Mouse (Mus musculus) kidney, embryonic 14.5 days (tissue): ENCODE measurements around the gene Brpf3. TPM values are rescaled to one million over a fixed set of nuclear protein-coding genes. Genes with fewer than 3 reads are reported as not detected.

ENCODE experiments used
- ATAC-seq: fragments of 200-750 bp; cut with Nextera tagmentation; 2 replicates; pipeline ENCODE4 v1.8.0; 2017; ENCODE audit warnings: moderate number of reproducible peaks, mild to moderate bottlenecking, moderate TSS enrichment, moderate library complexity; ENCODE audit not compliant: low FRiP score, low TSS enrichment
- H3K27ac ChIP-seq: fragments of 300-500 bp; sonication (generic); 2 replicates; pipeline ENCODE4 v1.5.1; 2014; ENCODE audit warnings: low read depth, mild to moderate bottlenecking, low read length, moderate library complexity, mixed read lengths
- H3K27me3 ChIP-seq: fragments of 300-500 bp; sonication (generic); 2 replicates; pipeline ENCODE4 v1.6.1; 2014; ENCODE audit warnings: mild to moderate bottlenecking, low read length; ENCODE audit not compliant: control insufficient read depth, insufficient read depth
- H3K36me3 ChIP-seq: fragments of 300-500 bp; sonication (generic); 2 replicates; pipeline ENCODE4 v1.6.1; 2014; ENCODE audit warnings: low read length, mixed read lengths; ENCODE audit not compliant: control insufficient read depth, insufficient read depth
- H3K4me1 ChIP-seq: fragments of 300-500 bp; sonication (generic); 2 replicates; pipeline ENCODE4 v1.6.1; 2014; ENCODE audit warnings: low read length, mixed read lengths; ENCODE audit not compliant: control insufficient read depth, insufficient read depth
- H3K4me2 ChIP-seq: fragments of 300-500 bp; sonication (generic); replicated peaks from 2 replicates; pipeline ENCODE4 v1.6.1; 2014; ENCODE audit warnings: low read depth, mild to moderate bottlenecking, low read length
- H3K4me3 ChIP-seq: fragments of 300-500 bp; sonication (generic); 2 replicates; pipeline ENCODE4 v1.5.1; 2014; ENCODE audit warnings: mild to moderate bottlenecking, low read length
- H3K9ac ChIP-seq: fragments of 300-500 bp; sonication (generic); 2 replicates; pipeline ENCODE4 v1.6.1; 2014; ENCODE audit warnings: low read depth, mild to moderate bottlenecking, low read length, moderate library complexity
- H3K9me3 ChIP-seq: fragments of 300-500 bp; sonication (generic); 2 replicates; pipeline ENCODE4 v1.6.1; 2016; ENCODE audit warnings: low read length; ENCODE audit not compliant: control insufficient read depth
- WGBS: fragments of 180-500 bp; shearing (Covaris S2); extraction: QIAGEN DNeasy Blood & Tissue Kit; methylation state at CpG from one replicate; pipeline ENCODE4 v1.1.7; 2014; 5-methylcytosine and 5-hydroxymethylcytosine counted together
- polyA plus RNA-seq: library from polyadenylated mRNA; unstranded; fragments of >200 nt; fragmentation: Nextera tagmentation; extraction: Ambion mirVana; gene quantifications from 2 replicates; pipeline ENCODE4 v1.2.1, GENCODE M21; 2014

Brpf3 gene
- 10.2 and 16.2 TPM in 2 replicates for polyA plus RNA-seq

DNA sequence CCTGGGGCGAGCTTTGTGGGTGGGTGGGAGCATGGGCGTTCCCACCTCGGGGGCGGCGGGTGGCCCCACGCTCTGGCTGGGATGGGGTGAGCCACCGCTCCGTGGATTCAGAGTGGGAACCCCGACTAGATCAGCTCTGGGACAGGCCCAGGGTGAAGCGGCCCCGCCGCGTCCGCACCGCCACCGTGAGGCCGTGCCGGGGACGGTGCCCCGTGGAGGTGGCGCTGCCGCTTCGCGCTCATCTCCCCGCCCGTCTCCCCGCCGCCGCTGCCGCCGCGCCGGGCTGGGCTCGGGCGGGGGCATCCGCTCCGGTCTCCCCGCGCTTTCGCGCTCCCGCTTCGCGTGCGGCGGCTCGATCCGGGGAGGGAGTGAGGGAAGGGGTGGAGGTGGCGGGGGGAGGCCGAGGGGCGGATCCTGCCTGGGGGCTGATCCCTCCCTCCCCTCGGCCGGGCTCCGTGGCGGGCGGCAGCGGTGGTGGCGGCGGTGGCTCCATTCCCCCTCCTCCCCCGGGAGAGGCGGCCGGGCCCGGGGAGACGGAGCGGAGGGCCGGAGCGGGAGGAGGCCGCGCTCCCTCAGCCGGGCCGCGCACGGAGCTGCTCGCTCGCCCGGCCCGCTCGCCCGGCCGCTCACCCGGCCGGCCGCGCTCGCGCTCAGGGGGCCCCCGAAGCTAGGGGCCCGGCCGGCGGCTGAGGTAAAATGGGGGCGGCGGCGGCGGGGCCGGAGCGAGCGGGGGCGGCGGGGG lies at the start of gene Brpf3:
TSS of gene Brpf3 (plus strand) at position 420 of the 742 bp plus-strand sequence.
- H3K27ac ChIP-seq, result peak within 1 kb of the TSS; percentile 96
- peak within 1 kb of the TSS; percentile 100 for H3K9ac ChIP-seq
- 0% methylated on average over 42 of the region's 99 CpGs for WGBS

DNA sequence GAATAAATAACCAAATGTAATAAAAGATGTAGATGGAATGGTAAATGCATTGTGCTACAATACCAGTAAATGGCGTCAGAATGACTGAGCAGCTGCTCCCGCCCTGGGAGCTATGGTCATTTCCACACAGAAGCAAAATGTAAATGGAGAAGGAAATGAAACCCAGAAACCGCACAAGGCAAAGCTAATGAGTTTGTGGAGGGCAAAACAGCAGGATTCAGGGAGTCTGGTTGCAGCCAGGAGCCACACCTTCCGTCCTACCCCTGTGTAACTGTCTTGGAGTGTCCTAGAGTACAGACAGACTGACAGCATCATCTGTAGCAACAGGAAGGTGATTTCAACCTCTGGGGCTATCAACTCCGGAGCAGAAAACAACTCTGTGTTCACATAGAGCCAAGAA lies 44.4 kb upstream of the Brpf3 start:
- no peaks in the 10 kb centered on the region for H3K27me3 ChIP-seq
- H3K4me1 ChIP-seq, result no peaks in the 10 kb centered on the region
- H3K27ac ChIP-seq, result no peak overlapping the region
- H3K4me3 ChIP-seq, result no peak overlapping the region
- no peak overlapping the region for H3K4me2 ChIP-seq
- no peaks in the 10 kb centered on the region for H3K9me3 ChIP-seq
- WGBS, result 54% methylated on average over 5 of the region's 5 CpGs
- no peak overlapping the region for H3K9ac ChIP-seq
- no peaks in the 10 kb centered on the region for H3K36me3 ChIP-seq
- ATAC-seq, result no peak

More for the DNA sequence above, at the start of gene Brpf3:
- peak within 1 kb of the TSS; percentile 99 for H3K4me2 ChIP-seq
- ATAC-seq, result peak; percentile 82
- peaks cover 2% of the 10 kb centered on the region for H3K36me3 ChIP-seq
- peaks cover 13% of the 10 kb centered on the region; the same call in 1 of the 2 replicates for H3K4me1 ChIP-seq
- no peaks in the 10 kb centered on the region for H3K9me3 ChIP-seq
- H3K4me3 ChIP-seq, result peak within 1 kb of the TSS; percentile 84
- H3K27me3 ChIP-seq, result no peaks in the 10 kb centered on the region

DNA sequence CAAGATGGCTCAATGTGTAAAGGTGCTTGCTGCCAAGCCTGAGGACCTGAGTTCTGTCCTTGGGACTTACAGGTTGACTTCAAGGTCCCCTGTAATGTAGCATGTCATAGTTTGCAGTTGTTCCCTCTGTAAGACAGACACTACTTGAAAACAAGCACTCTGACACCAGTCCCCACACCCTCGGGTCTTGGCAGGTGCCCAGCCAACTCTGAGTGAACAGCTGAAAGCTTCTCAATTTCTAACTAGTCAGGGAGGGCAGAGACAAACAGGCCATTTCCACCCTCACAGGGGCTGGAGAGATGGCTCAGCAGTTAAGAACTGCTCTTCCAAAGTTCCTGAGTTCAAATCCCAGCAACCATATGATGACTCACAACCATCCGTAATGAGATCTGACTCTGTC lies 43.4 kb upstream of the Brpf3 start:
- H3K27me3 ChIP-seq, result no peaks in the 10 kb centered on the region
- 75% methylated on average over 2 of the region's 2 CpGs for WGBS
- H3K4me2 ChIP-seq, result no peak overlapping the region
- H3K9me3 ChIP-seq, result no peaks in the 10 kb centered on the region
- no peaks in the 10 kb centered on the region for H3K36me3 ChIP-seq
- ATAC-seq, result no peak
- no peak overlapping the region for H3K27ac ChIP-seq
- H3K4me3 ChIP-seq, result no peak overlapping the region
- no peak overlapping the region for H3K9ac ChIP-seq
- H3K4me1 ChIP-seq, result no peaks in the 10 kb centered on the region

DNA sequence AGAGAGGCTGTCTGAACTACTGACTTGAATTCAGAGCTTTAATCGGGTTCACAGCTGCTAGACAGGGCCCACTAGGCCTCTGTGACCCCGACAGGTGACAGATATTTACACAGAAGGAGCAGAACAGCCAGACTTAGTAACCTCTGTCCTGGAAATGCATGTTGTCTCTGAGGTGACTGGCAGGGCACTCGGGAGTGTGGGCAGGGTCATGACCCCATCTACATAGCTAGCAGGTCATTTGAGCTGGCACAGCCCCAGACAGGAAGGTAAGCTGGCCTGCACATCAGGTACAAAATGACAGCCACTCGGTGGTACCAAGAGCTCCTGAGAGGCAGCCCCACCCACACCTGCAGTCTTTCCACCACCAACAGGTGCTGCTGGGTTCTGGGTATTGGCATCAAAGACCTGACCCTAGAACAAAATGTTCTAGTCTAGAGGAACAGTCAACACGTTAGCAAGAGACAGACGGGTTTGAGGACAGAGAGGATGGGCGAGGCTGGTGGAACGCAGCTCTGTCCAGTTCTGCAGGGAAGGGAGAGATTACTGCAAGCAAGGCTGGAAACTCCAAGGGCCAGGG lies 40.1 kb upstream of the Brpf3 start:
- 62% methylated on average over 8 of the region's 8 CpGs for WGBS
- no peak overlapping the region for H3K4me2 ChIP-seq

DNA sequence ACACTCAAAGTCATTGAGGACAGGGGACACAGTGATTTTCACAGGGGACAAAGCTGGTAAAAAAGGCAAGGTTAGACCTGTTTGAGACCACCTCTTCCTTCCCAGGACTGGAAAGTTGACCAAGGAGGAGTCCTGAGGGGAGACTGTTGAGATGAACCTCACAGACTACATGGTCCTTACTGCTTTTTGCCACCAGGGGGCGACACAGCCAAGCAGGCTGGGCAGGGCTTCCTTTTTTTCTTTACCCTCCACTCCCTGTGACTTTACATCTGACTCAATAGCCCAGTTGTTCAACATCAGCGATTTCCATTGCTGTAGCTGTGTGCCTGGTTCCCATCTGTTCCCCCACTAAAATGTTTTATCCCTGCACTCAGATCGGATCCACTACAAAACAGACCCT lies 39.0 kb upstream of the Brpf3 start:
- 0 out of 2 replicates have a peak, but pooled peaks have one; percentile 24 for ATAC-seq
- no peak overlapping the region for H3K9ac ChIP-seq
- WGBS, result 18% methylated on average over 3 of the region's 3 CpGs

More for the DNA sequence above, 40.1 kb upstream of the Brpf3 start:
- H3K9me3 ChIP-seq, result no peaks in the 10 kb centered on the region
- ATAC-seq, result no peak
- H3K27me3 ChIP-seq, result no peaks in the 10 kb centered on the region
- H3K4me3 ChIP-seq, result no peak overlapping the region
- H3K4me1 ChIP-seq, result no peaks in the 10 kb centered on the region
- no peak overlapping the region for H3K27ac ChIP-seq
- H3K9ac ChIP-seq, result no peak overlapping the region
- no peaks in the 10 kb centered on the region for H3K36me3 ChIP-seq

DNA sequence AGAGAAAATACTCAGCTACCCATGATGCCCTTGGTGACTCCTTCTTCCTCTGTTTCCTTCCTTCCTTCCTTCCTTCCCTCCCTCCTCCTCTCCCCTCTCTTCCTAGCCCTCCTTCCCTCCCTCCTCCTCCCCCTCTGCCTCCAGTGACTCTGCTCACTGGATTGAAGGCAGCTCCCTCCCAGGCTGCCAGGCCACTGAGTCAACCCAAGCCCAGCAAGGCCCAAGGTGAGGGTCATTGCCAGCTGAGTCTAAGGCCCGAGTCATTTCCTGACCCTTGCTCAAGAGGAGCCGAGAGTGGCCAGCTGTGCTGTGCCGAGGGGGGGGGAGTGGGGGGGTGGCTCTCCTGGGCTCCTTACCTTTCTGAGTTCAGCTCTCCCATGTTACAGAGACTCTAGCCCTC lies 34.7 kb upstream of the Brpf3 start:
- H3K4me3 ChIP-seq, result no peak overlapping the region
- H3K4me1 ChIP-seq, result peaks cover 9% of the 10 kb centered on the region; the same call in 1 of the 2 replicates
- peaks cover 12% of the 10 kb centered on the region for H3K27me3 ChIP-seq
- H3K4me2 ChIP-seq, result no peak overlapping the region
- no peaks in the 10 kb centered on the region for H3K9me3 ChIP-seq
- H3K36me3 ChIP-seq, result no peaks in the 10 kb centered on the region
- H3K9ac ChIP-seq, result no peak overlapping the region
- 53% methylated on average over 3 of the region's 3 CpGs for WGBS
- ATAC-seq, result no peak
- H3K27ac ChIP-seq, result no peak overlapping the region

More for the DNA sequence above, 39.0 kb upstream of the Brpf3 start:
- H3K36me3 ChIP-seq, result no peaks in the 10 kb centered on the region
- no peak overlapping the region for H3K27ac ChIP-seq
- H3K4me1 ChIP-seq, result no peaks in the 10 kb centered on the region
- H3K4me3 ChIP-seq, result no peak overlapping the region
- H3K9me3 ChIP-seq, result no peaks in the 10 kb centered on the region
- H3K27me3 ChIP-seq, result no peaks in the 10 kb centered on the region
- no peak overlapping the region for H3K4me2 ChIP-seq

DNA sequence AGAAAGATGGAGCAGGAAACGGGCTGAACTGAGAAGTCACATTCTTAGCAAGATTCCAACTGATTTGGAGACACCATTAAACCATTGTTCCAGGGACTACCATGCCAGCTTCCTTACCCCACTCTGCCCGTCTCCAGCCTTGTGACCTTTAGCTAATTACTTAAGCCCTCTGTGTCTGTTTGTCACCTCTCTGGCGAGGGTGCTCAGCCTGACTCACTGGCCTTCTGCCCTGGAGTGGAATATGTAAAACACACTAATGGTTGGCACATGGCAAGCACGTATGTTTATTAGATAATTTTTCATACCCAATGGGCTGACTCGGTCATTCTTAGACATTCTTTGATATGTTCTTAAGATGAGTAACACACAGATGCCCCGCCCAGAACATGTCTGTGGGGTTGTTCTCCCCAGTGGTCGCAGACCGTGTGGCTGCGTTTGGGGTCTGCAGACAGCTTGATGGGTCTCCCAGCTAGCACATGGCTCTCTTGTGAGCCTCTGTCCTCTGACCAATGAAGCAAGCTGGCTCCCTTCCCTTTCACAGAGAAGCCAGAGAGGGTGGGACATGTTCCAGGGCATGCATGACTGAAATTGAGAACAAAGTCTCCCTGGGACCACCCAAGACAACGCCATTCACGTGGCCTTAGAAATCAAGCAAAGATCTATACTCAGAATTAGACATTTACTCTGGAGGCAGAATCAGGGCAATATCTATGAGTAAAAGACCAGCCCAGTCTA lies 33.9 kb upstream of the Brpf3 start:
- Histone ChIP-seq H3K27me3 (peaks cover 12% of the 10 kb centered on the region), H3K4me1 (peaks cover 9% of the 10 kb centered on the region; the same call in 1 of the 2 replicates), H3K4me2 (no peak overlapping the region), H3K4me3 (no peak overlapping the region), H3K36me3 (no peaks in the 10 kb centered on the region), H3K9ac (no peak overlapping the region), H3K27ac (no peak overlapping the region), H3K9me3 (no peaks in the 10 kb centered on the region)
- ATAC-seq, result no peak
- 74% methylated on average over 11 of the region's 11 CpGs for WGBS

DNA sequence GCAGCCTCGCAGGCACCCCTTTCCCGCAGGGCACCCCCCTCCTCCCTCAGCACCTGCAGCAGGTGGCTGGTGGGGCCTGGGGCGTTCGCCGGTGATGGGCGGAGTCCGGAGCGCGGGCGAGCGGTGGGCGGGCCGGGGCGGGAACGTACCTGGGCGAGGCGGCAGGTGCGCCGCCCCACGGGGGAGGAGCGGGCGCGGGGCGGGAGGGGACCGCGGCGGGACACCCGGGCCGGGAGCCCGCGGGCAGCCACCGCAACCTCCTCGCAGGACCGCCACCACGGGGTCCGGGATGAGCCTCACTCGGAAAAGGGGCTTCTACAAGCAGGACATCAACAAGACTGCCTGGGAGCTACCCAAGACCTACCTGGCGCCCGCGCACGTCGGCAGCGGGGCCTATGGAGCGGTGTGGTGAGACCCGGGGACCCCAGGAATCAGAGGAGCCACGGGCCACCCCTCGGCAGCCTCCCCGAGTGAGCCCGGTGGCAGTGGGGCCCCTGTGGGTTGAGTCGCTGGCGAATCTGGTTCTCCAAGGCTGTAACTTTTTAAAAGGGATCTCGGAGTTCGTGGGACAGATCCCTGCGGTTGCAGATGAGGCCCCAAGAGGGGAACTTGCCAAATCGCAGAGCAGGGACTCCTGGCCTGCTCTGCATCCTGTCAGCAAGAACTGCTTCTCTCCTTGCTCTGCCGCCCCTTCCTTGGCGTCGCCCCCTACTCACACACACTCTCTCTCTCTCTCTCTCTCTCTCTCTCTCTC lies 31.6 kb upstream of the Brpf3 start, which contains the start of gene Mapk13:
TSS of gene Mapk13 (plus strand) at position 177 of the 754 bp plus-strand sequence.
- Histone ChIP-seq H3K9ac (peak within 1 kb of the TSS; percentile 62), H3K36me3 (no peaks in the 10 kb centered on the region), H3K4me2 (peak within 1 kb of the TSS; percentile 80), H3K4me1 (peaks cover 9% of the 10 kb centered on the region; the same call in 1 of the 2 replicates), H3K27ac (peak within 1 kb of the TSS; percentile 42; the same call in 1 of the 2 replicates), H3K9me3 (no peaks in the 10 kb centered on the region), H3K27me3 (peaks cover 12% of the 10 kb centered on the region), H3K4me3 (peak within 1 kb of the TSS; percentile 54)
- under 1% methylated on average over 37 of the region's 58 CpGs for WGBS
- peak; percentile 32; the same call in 1 of the 2 replicates for ATAC-seq
